Mouse (Mus musculus): Measurements from ENCODE around the gene Dchs1. TPM values are rescaled to one million over a fixed set of nuclear protein-coding genes. Genes with fewer than 3 reads are reported as not detected.

The Dchs1 gene
- 0.18 TPM in 1 of 2 replicates, not detected in the other for total RNA-seq (2017)

DNA sequence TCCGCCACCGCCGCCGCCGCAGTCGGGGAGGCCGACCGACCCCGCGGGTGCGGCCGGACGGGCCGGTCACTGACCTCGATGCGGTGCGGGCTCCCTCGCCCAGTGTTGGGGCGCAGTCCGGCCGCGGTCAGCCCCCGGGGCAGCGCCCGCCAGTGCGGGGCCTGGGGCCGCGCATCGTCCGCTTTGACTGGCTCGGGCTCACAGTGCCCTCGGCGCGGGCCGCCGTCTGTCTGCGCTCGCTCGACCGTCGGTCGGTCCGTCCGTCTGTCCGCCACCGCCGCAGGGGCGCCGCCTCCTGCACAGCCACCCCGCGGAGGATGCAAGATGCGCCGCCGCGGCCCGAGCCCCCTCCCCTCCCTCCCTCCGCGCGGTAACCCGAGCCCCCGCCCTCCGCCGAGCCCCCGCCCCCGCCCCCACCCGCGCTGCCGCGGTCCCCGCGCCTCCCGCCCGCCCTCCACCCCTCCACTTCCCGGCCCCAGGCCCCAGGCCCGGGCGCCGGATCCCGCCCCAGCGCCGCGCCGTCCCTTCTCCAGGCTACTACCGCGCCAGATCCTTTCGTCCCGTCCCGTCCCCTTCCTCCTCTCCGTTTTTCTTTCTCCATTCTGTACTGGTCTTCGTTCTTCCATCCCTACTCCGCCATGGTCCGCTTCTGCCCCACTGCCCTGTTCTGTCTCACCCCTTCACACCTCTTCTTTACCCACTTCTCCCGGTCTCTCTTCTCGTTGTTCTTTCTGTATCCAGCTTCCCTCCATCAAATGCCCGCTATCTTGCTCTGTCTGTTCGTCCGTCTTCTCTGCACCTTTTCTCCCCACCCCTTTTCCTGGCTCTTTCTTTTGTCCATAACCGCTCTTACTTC lies at the start of gene Dchs1:
Gene Dchs1, minus strand, starts transcription at position 370 of the 856 bp plus-strand sequence.
- peak; percentile 39; the same call in 1 of the 2 replicates for ATAC-seq (replicated peaks; ENCODE audit: low read depth, poor library complexity, severe bottlenecking)

DNA sequence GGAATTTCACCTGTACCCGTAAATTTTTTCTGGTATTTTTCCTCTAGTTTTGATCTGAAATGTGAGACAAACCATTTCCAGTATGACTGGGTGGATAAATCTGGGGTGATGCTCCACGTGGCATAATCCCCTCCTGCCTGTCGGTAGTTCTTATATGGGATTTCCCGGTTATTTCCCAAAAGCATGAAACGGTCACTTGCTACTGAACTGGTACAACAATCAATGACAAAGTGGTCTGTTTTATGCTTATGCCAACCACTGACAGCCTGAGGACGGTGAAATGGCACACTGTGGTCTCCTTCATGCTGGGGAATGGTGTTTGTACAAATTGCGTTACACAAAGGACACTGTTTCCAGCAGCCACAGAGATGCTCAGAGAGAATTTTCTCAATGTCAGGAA lies 36.8 kb upstream of the Dchs1 start:
- ATAC-seq (replicated peaks; ENCODE audit: low read depth, poor library complexity, severe bottlenecking): no peak

DNA sequence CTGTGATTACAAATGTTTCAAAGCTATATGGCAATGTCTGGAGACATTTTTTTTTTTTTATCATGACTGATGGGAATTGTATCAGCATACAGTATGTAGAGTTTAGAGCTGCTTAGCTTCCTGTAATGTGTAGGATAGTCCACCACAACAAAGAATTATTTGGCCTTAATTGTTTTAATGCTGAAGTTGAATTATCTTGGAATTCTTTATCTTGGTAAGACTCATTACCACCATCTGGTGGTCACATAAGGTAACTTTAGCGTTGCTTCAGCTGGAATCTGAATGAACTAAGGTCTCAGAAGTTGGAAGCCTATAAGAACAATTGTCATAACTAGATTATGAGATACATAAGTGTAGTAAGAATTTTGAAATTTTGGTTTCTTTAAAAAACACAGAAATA lies 31.0 kb upstream of the Dchs1 start:
- ATAC-seq (replicated peaks; ENCODE audit: low read depth, poor library complexity, severe bottlenecking): peak; percentile 72

DNA sequence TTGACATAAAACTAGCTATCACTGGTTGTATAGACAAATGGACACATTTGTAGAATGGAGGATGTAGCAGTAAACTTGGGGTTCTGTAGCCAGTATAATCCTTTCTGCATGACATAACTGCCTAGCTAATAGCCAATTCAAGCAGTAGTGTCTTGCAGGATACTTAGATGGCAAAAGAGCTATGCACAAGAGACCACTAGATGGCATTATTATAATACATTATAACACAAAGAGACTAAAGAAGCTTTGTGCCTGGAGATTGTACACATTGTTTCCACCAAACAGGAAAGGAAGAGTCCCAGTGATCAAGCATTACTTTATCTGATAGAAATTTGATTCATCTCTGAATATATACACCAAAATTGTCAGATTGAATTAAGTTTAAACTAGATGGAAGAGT lies 29.3 kb upstream of the Dchs1 start:
- peak; percentile 88 for ATAC-seq (replicated peaks; ENCODE audit: low read depth, poor library complexity, severe bottlenecking)

DNA sequence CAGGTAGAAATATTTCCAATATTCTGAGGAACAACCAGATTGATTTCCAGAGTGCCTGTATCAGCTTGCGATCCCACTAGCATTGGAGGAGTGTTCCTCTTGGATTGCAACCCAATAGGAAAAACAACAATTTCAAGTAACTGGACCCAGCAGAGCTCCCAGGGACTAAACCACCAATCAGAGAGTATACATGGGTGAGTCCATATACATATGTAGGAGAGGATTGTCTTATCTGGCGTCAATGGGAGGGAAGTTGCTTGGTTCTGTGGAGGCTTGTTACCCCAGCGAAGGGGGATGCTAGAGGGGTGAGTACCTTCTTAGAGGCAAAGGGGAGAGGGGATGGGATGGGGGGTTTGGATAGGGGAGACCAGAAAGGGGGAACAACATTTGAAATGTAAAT lies 25.9 kb upstream of the Dchs1 start:
- ATAC-seq (replicated peaks; ENCODE audit: low read depth, poor library complexity, severe bottlenecking): no peak

DNA sequence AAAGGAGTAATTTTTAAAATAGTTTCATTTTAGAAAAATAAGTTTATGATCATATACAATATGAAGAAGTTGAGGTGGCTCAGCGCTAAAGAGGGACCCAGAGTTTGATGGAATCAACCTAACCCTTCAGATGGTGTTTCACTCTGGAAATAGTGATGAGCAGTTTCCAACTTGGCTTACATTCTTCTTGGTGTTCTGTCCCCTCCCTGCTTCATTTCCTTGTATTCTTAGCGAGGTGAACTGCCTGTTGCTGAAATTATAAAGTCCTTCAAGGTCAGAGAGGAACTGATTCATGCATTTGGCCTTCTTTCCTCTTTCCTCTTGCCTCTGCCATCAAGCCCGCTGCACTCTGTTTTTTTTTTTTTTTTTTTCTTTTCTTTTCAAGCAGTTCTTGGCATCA lies 25.1 kb upstream of the Dchs1 start:
- no peak for ATAC-seq (replicated peaks; ENCODE audit: low read depth, poor library complexity, severe bottlenecking)

DNA sequence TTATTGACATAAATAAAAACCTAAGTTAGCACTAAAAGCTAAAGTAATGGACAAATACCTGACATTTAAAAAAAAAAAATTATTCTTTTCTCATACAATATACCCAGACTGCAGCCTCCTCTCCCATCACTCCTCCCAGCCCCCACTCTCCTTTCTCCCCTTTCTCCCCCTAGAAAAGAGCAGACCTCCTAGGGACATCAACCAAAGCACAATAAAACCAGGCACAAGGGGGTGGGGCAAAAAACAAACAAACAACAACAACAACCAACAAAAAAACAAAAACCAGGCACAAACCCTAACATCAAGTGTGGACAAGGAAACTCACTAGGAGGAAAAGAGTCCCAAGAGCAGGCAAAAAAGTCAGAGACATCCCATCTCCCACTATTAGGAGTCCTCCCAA lies 24.1 kb upstream of the Dchs1 start:
- ATAC-seq (replicated peaks; ENCODE audit: low read depth, poor library complexity, severe bottlenecking): no peak

DNA sequence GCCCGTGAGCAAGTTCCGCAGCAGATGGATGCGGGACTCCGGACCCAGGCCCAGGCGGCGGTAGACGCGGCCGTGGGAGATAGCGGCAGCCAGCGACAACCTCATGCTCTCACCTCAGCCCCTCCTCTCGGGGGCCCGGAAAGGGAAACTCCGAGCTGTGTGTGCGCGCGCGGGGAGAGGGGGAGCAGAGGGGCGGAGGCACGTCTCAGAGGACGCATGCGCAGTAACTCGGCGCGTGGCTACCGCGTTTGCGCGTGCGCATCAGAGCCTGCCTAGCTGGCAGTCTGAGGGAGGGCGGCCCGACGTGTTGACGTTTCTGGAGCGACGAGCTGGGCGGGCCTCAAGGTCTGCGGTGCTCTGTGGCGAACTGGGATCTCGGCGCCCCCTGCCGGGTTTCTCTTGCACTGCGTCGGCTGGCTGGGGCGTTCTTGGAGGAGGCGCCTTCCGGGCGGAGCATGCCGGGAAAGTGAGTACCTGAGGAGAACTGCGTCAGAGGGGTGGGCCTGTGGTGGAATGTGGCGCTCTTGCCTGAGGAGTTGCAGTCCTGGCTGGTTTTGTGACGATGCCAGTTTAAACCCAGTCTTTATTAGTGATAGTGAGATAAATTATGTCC lies 23.5 kb upstream of the Dchs1 start, which contains the start of gene Mrpl17:
Gene Mrpl17, minus strand, starts transcription at position 223 of the 613 bp plus-strand sequence.
- ATAC-seq (replicated peaks; ENCODE audit: low read depth, poor library complexity, severe bottlenecking): peak; percentile 94

DNA sequence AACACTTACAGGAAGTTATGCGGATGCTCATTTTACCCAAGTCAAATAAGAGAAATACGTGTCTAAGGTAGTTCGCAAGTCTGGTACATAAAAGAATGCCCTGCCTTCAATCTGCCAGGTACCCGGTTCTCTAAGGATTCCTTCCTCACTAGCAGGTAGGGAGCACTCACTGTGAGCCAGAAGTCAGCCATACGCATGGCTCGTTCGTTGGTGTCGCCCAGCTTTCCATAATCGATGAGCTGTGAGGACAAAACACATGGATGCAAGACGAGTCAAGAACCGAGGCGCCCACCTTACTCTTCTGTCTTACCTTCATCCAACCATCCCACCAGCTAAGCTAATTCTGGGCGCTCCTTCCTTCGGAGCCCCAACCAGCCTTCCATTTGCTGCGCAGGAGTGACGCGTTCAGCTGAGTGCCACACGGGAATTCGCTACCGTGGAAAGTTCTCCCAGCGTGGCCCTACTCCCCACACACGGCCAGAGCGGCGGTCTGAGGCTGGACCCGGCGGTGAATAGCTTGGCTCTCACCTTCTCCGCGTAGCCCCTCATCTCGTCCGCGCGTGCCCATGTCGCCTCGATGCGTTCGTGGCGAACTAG lies 22.9 kb upstream of the Dchs1 start:
- no peak for ATAC-seq (replicated peaks; ENCODE audit: low read depth, poor library complexity, severe bottlenecking)

DNA sequence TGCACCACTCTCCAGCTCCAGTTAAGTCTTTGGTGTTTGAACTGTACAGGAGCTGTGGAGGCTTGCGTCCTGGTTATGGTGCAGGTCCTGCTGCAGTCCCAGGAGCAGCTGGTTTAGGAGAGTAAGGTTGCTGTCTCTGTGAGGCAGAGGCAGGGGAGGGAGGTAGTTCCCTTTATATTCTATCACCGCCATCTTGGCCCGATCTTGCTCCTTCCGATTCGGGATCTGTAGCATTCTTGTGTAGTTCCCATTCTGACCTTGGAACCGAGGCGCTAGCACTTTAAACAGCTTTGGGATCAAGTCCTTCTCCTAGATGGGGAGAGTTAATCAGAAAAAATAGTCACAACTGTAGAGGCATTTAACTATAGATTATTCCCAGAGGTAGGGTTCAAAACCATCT lies 22.4 kb upstream of the Dchs1 start:
- no peak for ATAC-seq (replicated peaks; ENCODE audit: low read depth, poor library complexity, severe bottlenecking)

DNA sequence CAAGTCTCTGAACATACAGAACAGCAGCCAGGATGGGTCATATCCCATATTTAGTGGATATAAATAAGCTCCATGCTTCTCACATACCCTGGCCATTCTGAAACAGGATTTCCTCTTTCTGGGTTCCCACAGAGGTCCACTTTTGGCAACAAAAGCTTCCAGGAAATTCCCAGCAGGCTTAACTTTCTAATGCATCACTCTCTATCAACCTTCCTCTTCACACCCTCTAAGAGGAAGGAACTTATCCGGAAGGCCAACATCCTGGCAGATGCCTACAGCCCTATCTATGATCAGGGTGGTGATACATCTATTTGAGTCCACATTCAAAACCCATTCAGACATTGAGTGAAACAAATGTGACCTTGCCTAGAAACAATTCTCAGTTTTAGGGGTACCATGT lies 20.9 kb upstream of the Dchs1 start:
- ATAC-seq (replicated peaks; ENCODE audit: low read depth, poor library complexity, severe bottlenecking): no peak

DNA sequence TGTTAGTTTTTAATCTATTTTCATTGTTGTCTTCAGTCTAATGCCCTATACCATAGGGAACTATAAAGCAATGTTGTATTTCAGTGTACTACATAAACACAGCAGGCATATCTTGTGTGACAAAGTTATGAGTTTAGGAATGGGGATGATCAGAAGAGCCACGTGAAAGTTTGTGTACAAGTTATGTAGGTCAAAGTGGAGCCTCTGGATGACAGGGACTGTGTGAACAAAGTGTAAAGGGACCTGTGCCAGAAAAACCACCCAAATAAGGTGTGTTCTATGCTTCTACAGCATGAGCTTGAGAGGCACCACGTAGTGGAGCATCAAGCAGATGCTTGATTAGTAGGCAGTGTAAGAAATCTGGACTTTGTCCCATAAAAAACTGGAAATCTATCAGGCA lies 19.3 kb upstream of the Dchs1 start:
- ATAC-seq (replicated peaks; ENCODE audit: low read depth, poor library complexity, severe bottlenecking): no peak

DNA sequence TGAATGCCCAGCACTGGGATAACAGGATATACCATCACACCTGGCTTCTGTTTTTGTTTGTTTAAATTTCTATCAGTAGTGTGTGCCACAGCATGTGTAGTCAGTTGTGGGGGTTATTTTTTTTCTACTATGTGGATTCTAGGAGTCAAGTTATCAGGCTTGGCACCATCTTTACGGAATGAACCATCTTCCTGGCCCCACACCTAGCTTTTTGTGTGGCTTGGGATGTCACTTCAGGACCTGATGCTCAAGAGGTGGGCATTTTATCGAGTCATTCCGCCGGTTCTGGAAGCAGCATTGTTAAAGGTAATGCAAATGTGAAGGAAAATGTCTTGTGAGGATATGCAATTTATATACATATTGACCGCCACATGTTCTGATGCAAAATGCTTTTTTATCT lies 18.7 kb upstream of the Dchs1 start:
- no peak for ATAC-seq (replicated peaks; ENCODE audit: low read depth, poor library complexity, severe bottlenecking)

DNA sequence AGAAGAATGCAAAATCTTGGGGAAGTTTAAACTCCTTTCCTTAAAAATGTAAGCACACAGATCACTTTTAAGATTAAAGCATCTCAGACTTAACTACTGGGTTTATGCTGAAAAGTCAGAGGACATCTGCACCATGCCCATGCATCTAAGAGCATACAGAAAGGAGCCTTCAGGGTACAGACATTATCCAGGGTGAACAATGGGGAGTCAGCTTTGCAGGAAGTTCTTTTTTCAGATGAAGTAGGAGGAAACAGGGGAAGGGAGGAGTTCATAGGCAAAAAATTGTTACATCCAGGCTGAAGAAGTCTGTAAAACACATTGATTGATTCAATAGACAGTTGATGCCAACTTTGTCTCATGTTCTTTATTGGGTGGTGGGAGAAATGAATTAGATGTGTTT lies 16.0 kb upstream of the Dchs1 start:
- no peak for ATAC-seq (replicated peaks; ENCODE audit: low read depth, poor library complexity, severe bottlenecking)

DNA sequence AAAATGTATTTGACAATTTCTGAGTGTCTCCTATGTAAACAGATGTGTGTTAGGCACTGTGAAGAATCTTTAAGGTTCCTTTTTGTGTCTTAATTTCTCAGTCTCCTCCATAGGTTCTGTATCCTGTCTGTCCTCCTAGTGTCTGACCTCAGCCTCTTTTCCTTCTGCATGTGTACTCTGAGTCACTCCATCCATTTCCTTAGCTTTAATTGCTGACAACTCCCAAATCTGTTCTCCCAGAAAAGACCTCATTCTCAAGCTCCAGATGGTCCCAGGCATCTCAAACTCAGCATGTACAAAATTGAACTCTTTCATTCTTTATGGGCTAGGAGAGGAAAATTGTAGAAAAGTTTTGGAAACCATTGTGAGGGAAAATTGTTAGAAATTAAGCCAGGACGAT lies 15.3 kb upstream of the Dchs1 start:
- ATAC-seq (replicated peaks; ENCODE audit: low read depth, poor library complexity, severe bottlenecking): no peak

DNA sequence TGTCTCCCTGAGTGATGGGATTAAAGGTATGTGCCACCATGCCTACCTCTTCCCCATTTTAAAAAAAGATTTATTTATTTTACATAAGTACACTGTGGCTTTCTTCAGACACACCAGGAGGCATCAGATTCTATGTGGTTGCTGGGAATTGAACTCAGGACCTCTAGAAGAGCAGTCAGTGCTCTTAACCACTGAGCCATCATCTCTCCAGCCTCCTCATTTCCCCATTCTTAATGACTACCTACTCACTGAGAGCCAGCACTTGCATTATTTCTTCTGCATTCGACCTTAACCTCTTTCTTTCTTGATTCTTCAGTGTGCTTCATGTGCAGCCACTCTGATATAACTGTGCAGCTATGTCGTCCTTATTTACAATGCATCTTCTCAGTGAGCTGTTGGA lies 14.9 kb upstream of the Dchs1 start:
- no peak for ATAC-seq (replicated peaks; ENCODE audit: low read depth, poor library complexity, severe bottlenecking)

DNA sequence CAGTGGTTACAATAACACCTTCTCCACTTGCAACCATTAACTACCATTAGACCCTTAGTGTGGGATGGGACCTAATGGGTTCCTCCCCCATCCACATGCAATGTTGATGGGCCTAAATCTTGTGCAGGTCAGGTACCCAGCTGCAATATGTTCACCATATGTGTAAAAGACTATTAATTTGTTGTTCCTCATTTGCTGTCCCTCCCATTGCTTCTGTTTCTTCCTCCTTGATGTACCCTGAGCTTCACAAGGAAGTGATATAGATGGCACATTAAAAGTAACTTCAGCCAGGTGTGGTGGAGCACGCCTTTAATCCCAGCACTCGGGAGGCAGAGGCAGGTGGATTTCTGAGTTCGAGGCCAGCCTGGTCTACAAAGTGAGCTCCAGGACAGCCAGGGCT lies 9.5 kb upstream of the Dchs1 start:
- ATAC-seq (replicated peaks; ENCODE audit: low read depth, poor library complexity, severe bottlenecking): no peak

DNA sequence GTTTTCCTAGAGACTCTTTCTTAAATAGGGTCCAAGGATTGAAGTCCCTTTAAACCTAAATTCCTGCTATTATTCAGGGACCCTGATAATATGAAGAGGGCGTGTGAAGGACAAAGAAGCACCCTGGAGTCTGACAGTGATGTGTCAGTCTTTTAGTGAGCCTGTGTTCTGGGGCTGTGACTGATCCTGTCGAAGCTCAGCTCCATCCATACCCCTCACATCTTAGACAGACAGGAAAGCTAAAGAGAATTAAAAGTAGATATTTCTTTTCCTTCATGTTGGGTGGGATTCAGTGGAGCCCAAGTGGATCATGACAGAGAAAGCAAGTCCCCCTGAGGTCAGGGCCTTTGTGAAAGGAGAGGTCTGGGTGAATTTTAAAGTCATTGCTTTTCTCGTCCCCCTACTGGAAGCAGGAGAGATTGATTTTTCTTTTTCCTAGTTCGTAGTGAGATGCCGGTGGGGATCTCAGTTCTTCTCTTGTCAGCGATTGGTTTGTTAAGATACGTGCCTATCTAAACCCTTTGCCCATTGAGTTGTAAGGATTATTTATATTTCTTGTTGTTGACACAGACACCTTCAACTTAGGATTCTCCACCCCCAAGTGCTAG lies 8.4 kb upstream of the Dchs1 start:
- ATAC-seq (replicated peaks; ENCODE audit: low read depth, poor library complexity, severe bottlenecking): peak; percentile 74

DNA sequence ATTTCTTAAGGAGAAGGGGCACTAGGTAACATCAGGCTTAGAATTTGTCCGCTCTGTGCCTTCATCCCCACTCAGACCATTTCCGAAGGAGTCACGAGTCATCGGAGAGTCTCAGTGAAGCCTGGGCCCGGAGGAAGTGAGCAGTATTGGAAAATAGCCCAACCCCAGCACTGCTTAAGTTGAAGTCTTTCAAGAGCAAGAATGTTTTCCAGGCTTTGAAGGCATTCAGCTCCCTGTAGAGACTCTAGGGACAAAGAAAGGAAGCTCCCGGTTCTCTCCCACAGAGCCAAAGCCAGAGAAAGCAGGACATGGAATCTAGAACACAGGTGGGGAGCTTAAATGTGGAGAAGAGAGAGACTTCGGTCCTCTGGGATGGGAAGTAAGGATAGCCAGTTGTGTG lies 6.2 kb upstream of the Dchs1 start:
- no peak for ATAC-seq (replicated peaks; ENCODE audit: low read depth, poor library complexity, severe bottlenecking)

DNA sequence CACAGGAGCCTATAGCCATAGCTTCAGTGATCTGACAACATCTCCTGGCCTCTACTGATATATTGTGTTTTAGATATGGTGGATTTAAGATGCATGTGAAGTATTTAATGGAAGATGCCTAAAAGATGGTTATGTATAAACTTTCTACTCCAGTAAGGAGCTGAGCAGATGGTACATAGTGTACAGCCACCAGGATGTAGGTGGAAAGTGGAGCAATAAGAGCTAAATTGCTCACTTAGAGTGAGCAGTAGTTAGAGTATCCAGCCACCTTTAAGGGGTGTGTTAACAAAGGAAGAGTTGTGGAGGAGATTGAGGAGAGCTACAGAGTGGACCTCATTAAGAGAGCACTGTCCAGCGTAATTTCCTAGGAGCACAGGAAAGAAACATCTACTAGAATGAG lies 3.7 kb upstream of the Dchs1 start:
- no peak for ATAC-seq (replicated peaks; ENCODE audit: low read depth, poor library complexity, severe bottlenecking)

Measured in common myeloid progenitor, adult 5-6 weeks (primary cell).